Mouse (Mus musculus): ENCODE data around the gene Fbxw26.
"Not testable (repeated sequence)": the region's sequence is repeated elsewhere in the genome, so short reads cannot be mapped to it uniquely, and the experiment has no call there.

DNA sequence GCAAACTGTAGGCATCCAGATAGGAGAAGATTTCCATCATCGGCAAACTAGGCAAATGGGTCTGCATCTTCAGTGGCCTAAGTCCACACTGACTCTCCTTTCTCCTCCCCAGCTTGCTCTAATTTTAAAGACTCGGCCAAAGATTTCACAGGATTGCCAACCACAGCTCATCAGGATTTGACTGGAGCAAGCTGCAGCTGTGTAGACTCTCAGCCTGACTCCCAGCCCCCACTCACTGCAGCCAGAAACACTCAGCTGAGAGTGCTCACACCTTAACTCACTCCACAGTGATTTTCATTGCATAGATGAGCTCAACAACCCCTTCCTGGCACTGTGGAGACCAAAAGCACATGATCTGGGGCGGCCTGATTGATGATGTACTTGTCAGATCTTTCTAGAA lies at the start of gene Fbxw26:
- not testable (repeated sequence) for TF ChIP-seq CTCF (IDR thresholded peaks at IDR 0.05; ENCODE audit: borderline replicate concordance, insufficient read depth, low read depth, low read length); POLR2A (IDR thresholded peaks at IDR 0.05; ENCODE audit: borderline replicate concordance, insufficient read depth, low read length)

All from cerebellum, adult 2 months (tissue).